Mouse (Mus musculus) ES-E14 (cell line): ENCODE results near the gene Cask.

ENCODE experiments used
- CHD2 ChIP-seq: IDR thresholded peaks from 2 replicates; pipeline ENCODE4 v1.6.1; 2014; ENCODE audit warnings: mild to moderate bottlenecking, low read depth, low read length, inconsistent platforms
- HCFC1 ChIP-seq: IDR thresholded peaks from 2 replicates; pipeline ENCODE4 v1.6.1; 2012; ENCODE audit warnings: low read length, inconsistent platforms, borderline replicate concordance; ENCODE audit not compliant: insufficient read depth
- MAFK ChIP-seq: IDR thresholded peaks from 2 replicates; pipeline ENCODE4 v1.6.1; 2014; ENCODE audit warnings: mild to moderate bottlenecking, low read depth, low read length, inconsistent platforms; ENCODE audit not compliant: insufficient read depth
- ZNF384 ChIP-seq: IDR thresholded peaks from 2 replicates; pipeline ENCODE4 v1.6.1; 2012; ENCODE audit warnings: low read depth, low read length, inconsistent platforms

- TF ChIP-seq CHD2 = no peak
- TF ChIP-seq ZNF384 = no peak
- TF ChIP-seq MAFK = no peak
- TF ChIP-seq HCFC1 = no peak
Measured at GRCm38 (mm10) chrX:13655906-13656305, 195.3 kb downstream of the Cask start.
